Mouse (Mus musculus): Measurements from ENCODE around the gene Vmn1r54.
"Not testable (repeated sequence)": the region's sequence is repeated elsewhere in the genome, so short reads cannot be mapped to it uniquely, and the experiment has no call there.

Vmn1r54 gene

GRCm38 (mm10) chr6:90246000-90246399 lies at the start of gene Vmn1r54:
TSS of gene Vmn1r54 (plus strand) at chr6:90246300.
- DNase-seq (ENCODE audit: low spot score), result no peak

- not testable (repeated sequence) for DNase-seq (ENCODE audit: low spot score)
These were observed 43.6 kb upstream of the Vmn1r54 start, which contains the start of gene V1ra8 for GRCm38 (mm10) chr6:90202493-90202892. TSS of gene V1ra8 (plus strand) at chr6:90202793.

GRCm38 (mm10) chr6:90224338-90224737 lies 21.8 kb upstream of the Vmn1r54 start, which contains the start of gene Vmn1r53:
TSS of gene Vmn1r53 (minus strand) at chr6:90224438.
- DNase-seq (ENCODE audit: low spot score), result no peak

GRCm38 (mm10) chr6:90232114-90232513 lies 14.0 kb upstream of the Vmn1r54 start:
- DNase-seq (ENCODE audit: low spot score), result not testable (repeated sequence)

- DNase-seq (ENCODE audit: low spot score), result peak; percentile 4
These were observed 13.4 kb upstream of the Vmn1r54 start for GRCm38 (mm10) chr6:90232681-90233080.

- DNase-seq (ENCODE audit: low spot score), result no peak
These were observed 2.1 kb upstream of the Vmn1r54 start for GRCm38 (mm10) chr6:90244019-90244418.

GRCm38 (mm10) chr6:90288265-90288664 lies 42.2 kb downstream of the Vmn1r54 start:
- DNase-seq (ENCODE audit: low spot score), result peak; percentile 30

GRCm38 (mm10) chr6:90300919-90301318 lies 54.8 kb downstream of the Vmn1r54 start, which contains the start of gene BC048671:
TSS of gene BC048671 (plus strand) at chr6:90301219.
- no peak for DNase-seq (ENCODE audit: low spot score)

- no peak for DNase-seq (ENCODE audit: low spot score)
These were observed 60.3 kb downstream of the Vmn1r54 start for GRCm38 (mm10) chr6:90306315-90306975.

GRCm38 (mm10) chr6:90308839-90309778 lies 63.0 kb downstream of the Vmn1r54 start:
- no peak for DNase-seq (ENCODE audit: low spot score)

GRCm38 (mm10) chr6:90315961-90316360 lies 69.9 kb downstream of the Vmn1r54 start:
- no peak for DNase-seq (ENCODE audit: low spot score)

- DNase-seq (ENCODE audit: low spot score), result no peak
These were observed 71.6 kb downstream of the Vmn1r54 start for GRCm38 (mm10) chr6:90317510-90318258.

GRCm38 (mm10) chr6:90319019-90319418 lies 72.9 kb downstream of the Vmn1r54 start:
- DNase-seq (ENCODE audit: low spot score), result no peak

GRCm38 (mm10) chr6:90319475-90320191 lies 73.5 kb downstream of the Vmn1r54 start:
- DNase-seq (ENCODE audit: low spot score), result no peak

- no peak for DNase-seq (ENCODE audit: low spot score)
These were observed 74.3 kb downstream of the Vmn1r54 start for GRCm38 (mm10) chr6:90320429-90320828.

Measured in retina, embryonic 14.5 days (tissue).